Comparison of ENCODE assay signal across 31 mouse cellular contexts in genomic region chr13:82066674-82067270, GRCm38 (mm10).
DNase-seq lines count a peak whose midpoint lies in the region; ATAC-seq and TF ChIP-seq lines count a peak whose summit lies in the region.
"Had no signal": no experiment of that assay in that cellular context is flagged by ENCODE, and none has a peak within 500 bp of the region (broad histone marks: within the 10 kb centered on the region; RNA-seq: fewer than 3 reads in every experiment).

No protein-coding gene starts in this region.

- intact Hi-C loops in left cerebral cortex, postnatal 10 days (cut with DNase I), result loop anchor here (10.0 kb wide), 1 partner anchor 238 kb away; no protein-coding TSS in a partner anchor

- TF ChIP-seq EP300 in MEL (IDR thresholded peaks at IDR 0.05; ENCODE audit: low read depth in 1 of 2, low read length in 2 of 2), result no peak

- no peaks in the 10 kb centered on the region for H3K79me2 ChIP-seq in MEL (ENCODE audit: control insufficient read depth, insufficient read depth, low read length, poor library complexity)

- no peak overlapping the region for H3K27ac ChIP-seq in kidney, postnatal 0 days
- H3K27ac ChIP-seq in MEL (ENCODE audit: control insufficient read depth, low read depth, low read length), result no peak overlapping the region
- no peak overlapping the region for H3K27ac ChIP-seq in embryonic facial prominence, embryonic 11.5 days (replicated peaks; ENCODE audit: low read depth, low read length)
- H3K27ac ChIP-seq in embryonic facial prominence, embryonic 14.5 days (replicated peaks; ENCODE audit: low read depth, low read length), result no peak overlapping the region; the same call in 1 of the 2 replicates
- H3K27ac ChIP-seq: forebrain, embryonic 13.5 days; heart, adult 2 months; heart, embryonic 10.5 days; heart, embryonic 13.5 days; hindbrain, embryonic 14.5 days; hindbrain, postnatal 0 days had no signal

- no peaks in the 10 kb centered on the region for H3K9me3 ChIP-seq in kidney, postnatal 0 days (replicated peaks; ENCODE audit: low read length)
- H3K9me3 ChIP-seq in MEL (replicated peaks; ENCODE audit: insufficient read depth, low read length), result no peaks in the 10 kb centered on the region
- no peaks in the 10 kb centered on the region for H3K9me3 ChIP-seq in embryonic facial prominence, embryonic 11.5 days (replicated peaks; ENCODE audit: control insufficient read depth, low read length)
- no peaks in the 10 kb centered on the region for H3K9me3 ChIP-seq in embryonic facial prominence, embryonic 14.5 days (ENCODE audit: control insufficient read depth, low read length)
- H3K9me3 ChIP-seq: forebrain, embryonic 13.5 days; G1E; heart, embryonic 10.5 days; heart, embryonic 13.5 days had no signal

- TF ChIP-seq RAD21 in MEL (IDR thresholded peaks at IDR 0.05; ENCODE audit: low read depth, low read length), result no peak

- H3K4me3 ChIP-seq in kidney, postnatal 0 days (replicated peaks; ENCODE audit: low read depth, low read length), result no peak overlapping the region
- no peak overlapping the region for H3K4me3 ChIP-seq in MEL (ENCODE audit: control insufficient read depth in 1 of 2, insufficient read depth in 1 of 2, low read depth in 2 of 2, low read length in 2 of 2)
- no peak overlapping the region for H3K4me3 ChIP-seq in embryonic facial prominence, embryonic 11.5 days (ENCODE audit: low read depth, low read length)
- no peak overlapping the region for H3K4me3 ChIP-seq in embryonic facial prominence, embryonic 14.5 days (ENCODE audit: low read depth, low read length)
- H3K4me3 ChIP-seq: erythroblast, embryonic 14.5 days; forebrain, embryonic 13.5 days; heart, adult 2 months; heart, embryonic 10.5 days; heart, embryonic 13.5 days had no signal

- H3K4me2 ChIP-seq in kidney, postnatal 0 days (ENCODE audit: low read length), result no peak overlapping the region
- H3K4me2 ChIP-seq in embryonic facial prominence, embryonic 11.5 days (ENCODE audit: low read depth, low read length), result no peak overlapping the region
- no peak overlapping the region for H3K4me2 ChIP-seq in embryonic facial prominence, embryonic 14.5 days (ENCODE audit: low read depth, low read length)
- H3K4me2 ChIP-seq: forebrain, embryonic 13.5 days; heart, embryonic 13.5 days; hindbrain, embryonic 14.5 days had no signal

- H3K27me3 ChIP-seq in kidney, postnatal 0 days (ENCODE audit: insufficient read depth, low read length), result no peaks in the 10 kb centered on the region
- no peaks in the 10 kb centered on the region for H3K27me3 ChIP-seq in MEL (ENCODE audit: control insufficient read depth in 1 of 2, insufficient read depth in 2 of 2, low read length in 2 of 2)
- no peaks in the 10 kb centered on the region for H3K27me3 ChIP-seq in embryonic facial prominence, embryonic 11.5 days (ENCODE audit: control insufficient read depth, insufficient read depth, low read length)
- no peaks in the 10 kb centered on the region for H3K27me3 ChIP-seq in embryonic facial prominence, embryonic 14.5 days (replicated peaks; ENCODE audit: control insufficient read depth, insufficient read depth, low read length)
- H3K27me3 ChIP-seq: CH12.LX; forebrain, embryonic 13.5 days; heart, embryonic 13.5 days had no signal

- WGBS in kidney, postnatal 0 days, result 75% methylated on average over 3 of the region's 3 CpGs
- 58% methylated on average over 3 of the region's 3 CpGs for WGBS in embryonic facial prominence, embryonic 11.5 days
- 37% methylated on average over 3 of the region's 3 CpGs for WGBS in embryonic facial prominence, embryonic 14.5 days

- TF ChIP-seq CTCF in kidney, postnatal 0 days (IDR thresholded peaks at IDR 0.05; ENCODE audit: low read depth), result no peak
- TF ChIP-seq CTCF in MEL (IDR thresholded peaks at IDR 0.05 in 2 of 3, conservative IDR thresholded peaks at IDR 0.05 in 1 of 3; ENCODE audit: control insufficient read depth in 1 of 3, insufficient read depth in 1 of 3, low read depth in 2 of 3, low read length in 3 of 3, poor library complexity in 1 of 3, severe bottlenecking in 1 of 3), result no peak

- H3K36me3 ChIP-seq in kidney, postnatal 0 days (ENCODE audit: insufficient read depth, low read length), result no peaks in the 10 kb centered on the region
- H3K36me3 ChIP-seq in MEL (ENCODE audit: control insufficient read depth in 1 of 2, insufficient read depth in 2 of 2, low read length in 2 of 2), result peaks cover 0 to 3% of the 10 kb centered on the region in 2 experiments; a peak in 1 of 4 replicates
- H3K36me3 ChIP-seq in embryonic facial prominence, embryonic 11.5 days (replicated peaks; ENCODE audit: control insufficient read depth, insufficient read depth, low read depth, low read length), result no peaks in the 10 kb centered on the region
- H3K36me3 ChIP-seq in embryonic facial prominence, embryonic 14.5 days (ENCODE audit: control insufficient read depth, insufficient read depth, low read length), result no peaks in the 10 kb centered on the region
- H3K36me3 ChIP-seq: G1E; heart, embryonic 10.5 days; heart, embryonic 13.5 days had no signal

- 0 out of 2 replicates have a peak, but pooled peaks have one; percentile 10 for ATAC-seq in kidney, postnatal 0 days (replicated peaks; ENCODE audit: low FRiP score, low read depth)
- ATAC-seq in embryonic facial prominence, embryonic 11.5 days (replicated peaks; ENCODE audit: insufficient number of reproducible peaks, low FRiP score, low TSS enrichment, low read depth), result peak; percentile 67
- ATAC-seq in embryonic facial prominence, embryonic 14.5 days (ENCODE audit: low read depth), result peak; percentile 37; the same call in 1 of the 2 replicates
- ATAC-seq: activated CD4-positive, CD25-positive, alpha-beta regulatory T cell, adult 4 months; forebrain, embryonic 13.5 days; forebrain, embryonic 16.5 days; hindbrain, postnatal 0 days; inflammation-experienced regulatory T-cells, adult 6 months had no signal

- H3K4me1 ChIP-seq in kidney, postnatal 0 days (replicated peaks; ENCODE audit: insufficient read depth, low read length), result no peaks in the 10 kb centered on the region
- no peaks in the 10 kb centered on the region for H3K4me1 ChIP-seq in MEL (ENCODE audit: control insufficient read depth in 1 of 2, insufficient read depth in 2 of 2, low read length in 2 of 2)
- no peaks in the 10 kb centered on the region for H3K4me1 ChIP-seq in embryonic facial prominence, embryonic 11.5 days (ENCODE audit: control insufficient read depth, insufficient read depth, low read length)
- peaks cover 5% of the 10 kb centered on the region for H3K4me1 ChIP-seq in embryonic facial prominence, embryonic 14.5 days (ENCODE audit: control insufficient read depth, insufficient read depth, low read length)
- H3K4me1 ChIP-seq: forebrain, embryonic 13.5 days; heart, embryonic 13.5 days had no signal

- no peak for DNase-seq in kidney, postnatal 0 days (ENCODE audit: low spot score)
- no peak for DNase-seq in kidney, postnatal 25 days
- DNase-seq in MEL (ENCODE audit: low read depth, low spot score), result peak; percentile 6
- DNase-seq in embryonic facial prominence, embryonic 11.5 days (ENCODE audit: low spot score), result peak; percentile 50
- peak; percentile 75 for DNase-seq in embryonic facial prominence, embryonic 14.5 days (ENCODE audit: low spot score)
- no peak for DNase-seq in left cerebral cortex, postnatal 10 days (ENCODE audit: extremely low spot score in 1 of 2, low spot score in 2 of 2)
- no peak for DNase-seq in thymus, postnatal 36 days
- DNase-seq: adrenal gland, adult 8-10 months; adrenal gland, postnatal 25 days; B cell, adult 2 months; cerebellum, adult 11-12 months; cerebellum, adult 8-10 months; cerebellum, postnatal 10 days; cerebellum, postnatal 36 days; embryo, embryonic 11 days; gastrocnemius, postnatal 10 days; gastrocnemius, postnatal 36 days; heart, adult 2 months; heart, postnatal 14 days; heart, postnatal 4 days had no signal

- H3K9ac ChIP-seq in kidney, postnatal 0 days (ENCODE audit: low read depth, low read length), result no peak overlapping the region
- H3K9ac ChIP-seq in MEL (ENCODE audit: control insufficient read depth, low read depth, low read length, poor library complexity, severe bottlenecking), result no peak overlapping the region
- no peak overlapping the region for H3K9ac ChIP-seq in embryonic facial prominence, embryonic 11.5 days (replicated peaks; ENCODE audit: low read length)
- no peak overlapping the region for H3K9ac ChIP-seq in embryonic facial prominence, embryonic 14.5 days (ENCODE audit: low read depth, low read length)
- H3K9ac ChIP-seq: forebrain, embryonic 13.5 days; heart, embryonic 13.5 days; hindbrain, embryonic 14.5 days had no signal

- TF ChIP-seq POLR2A in MEL (IDR thresholded peaks at IDR 0.05; ENCODE audit: control insufficient read depth in 1 of 2, insufficient read depth in 1 of 2, low read depth in 1 of 2, low read length in 2 of 2, poor library complexity in 1 of 2), result no peak

TF ChIP-seq in MEL, 35 proteins besides CTCF, POLR2A, EP300 and RAD21:
- TF ChIP-seq ZMIZ1 (IDR thresholded peaks at IDR 0.05; ENCODE audit: low read depth, low read length), result no peak
- no peak for TF ChIP-seq TAL1 (IDR thresholded peaks at IDR 0.05; ENCODE audit: low read length)
- TF ChIP-seq POLR2AphosphoS5 (IDR thresholded peaks at IDR 0.05; ENCODE audit: borderline replicate concordance, low read depth, low read length), result no peak
- TF ChIP-seq BHLHE40 (IDR thresholded peaks at IDR 0.05; ENCODE audit: borderline replicate concordance, low read depth, low read length), result no peak
- TF ChIP-seq HCFC1 (IDR thresholded peaks at IDR 0.05; ENCODE audit: low read depth, low read length), result no peak
- no peak for TF ChIP-seq ZC3H11A (IDR thresholded peaks at IDR 0.05; ENCODE audit: low read depth, low read length)
- TF ChIP-seq NELFE (IDR thresholded peaks at IDR 0.05; ENCODE audit: low read depth, low read length), result no peak
- TF ChIP-seq USF1 (IDR thresholded peaks at IDR 0.05; ENCODE audit: low read depth, low read length), result no peak
- TF ChIP-seq MEF2A (IDR thresholded peaks at IDR 0.05; ENCODE audit: extremely low read depth, insufficient replicate concordance, low read depth, low read length, poor library complexity, severe bottlenecking), result no peak

Comparison
In these comparisons a context has a peak if more than half of its experiments do, and no peak if none do; other contexts are left out.
1. ATAC-seq: peak in every context shown above with its lines; median percentile 67 in embryonic facial prominence, embryonic 11.5 days; 37 in embryonic facial prominence, embryonic 14.5 days; 10 in kidney, postnatal 0 days.
2. DNase-seq: peak in MEL (single experiment), embryonic facial prominence, embryonic 11.5 days (single experiment) and embryonic facial prominence, embryonic 14.5 days (single experiment); none in kidney, postnatal 0 days (single experiment), kidney, postnatal 25 days (0 of 2), left cerebral cortex, postnatal 10 days (0 of 2) and thymus, postnatal 36 days (0 of 2).